Mouse (Mus musculus) retina, postnatal 1 day (tissue): ENCODE data around the gene Mthfsd.
"Not testable (repeated sequence)": the region's sequence is repeated elsewhere in the genome, so short reads cannot be mapped to it uniquely, and the experiment has no call there.

Experiments used
- DNase-seq: peaks from one replicate; pipeline ENCODE4 v3.0.0-alpha.2; 2012

Mthfsd gene

GRCm38 (mm10) chr8:121107668-121108656 is at the start of gene Mthfsd:
Gene Mthfsd, minus strand, starts transcription at chr8:121108392.
- DNase-seq, result peak; percentile 97

GRCm38 (mm10) chr8:121156990-121157491 is 48.8 kb upstream of the Mthfsd start:
- no peak for DNase-seq

GRCm38 (mm10) chr8:121152394-121152793 is 44.2 kb upstream of the Mthfsd start:
- DNase-seq, result no peak

GRCm38 (mm10) chr8:121148573-121149083 is 40.4 kb upstream of the Mthfsd start:
- DNase-seq, result no peak

- not testable (repeated sequence) for DNase-seq
Observed at GRCm38 (mm10) chr8:121145457-121146134, 37.4 kb upstream of the Mthfsd start.

- DNase-seq, result no peak
Observed at GRCm38 (mm10) chr8:121136856-121137255, 28.7 kb upstream of the Mthfsd start.

- no peak for DNase-seq
Observed at GRCm38 (mm10) chr8:121134512-121134911, 26.3 kb upstream of the Mthfsd start.

GRCm38 (mm10) chr8:121134102-121134501 is 25.9 kb upstream of the Mthfsd start:
- no peak for DNase-seq

- DNase-seq, result no peak
Observed at GRCm38 (mm10) chr8:121132961-121133513, 24.8 kb upstream of the Mthfsd start.

- peak; percentile 62 for DNase-seq
Observed at GRCm38 (mm10) chr8:121130522-121130921, 22.3 kb upstream of the Mthfsd start.

- DNase-seq, result no peak
Observed at GRCm38 (mm10) chr8:121129265-121129940, 21.2 kb upstream of the Mthfsd start.

- DNase-seq, result peak; percentile 61
Observed at GRCm38 (mm10) chr8:121128531-121129264, 20.5 kb upstream of the Mthfsd start.

GRCm38 (mm10) chr8:121127756-121128375 is 19.7 kb upstream of the Mthfsd start, which contains the start of gene Foxl1:
Gene Foxl1, plus strand, starts transcription at chr8:121127940.
- DNase-seq, result no peak

- no peak for DNase-seq
Observed at GRCm38 (mm10) chr8:121127291-121127701, 19.1 kb upstream of the Mthfsd start.

- no peak for DNase-seq
Observed at GRCm38 (mm10) chr8:121126694-121127093, 18.5 kb upstream of the Mthfsd start.

GRCm38 (mm10) chr8:121126191-121126590 is 18.0 kb upstream of the Mthfsd start:
- no peak for DNase-seq

GRCm38 (mm10) chr8:121125311-121125876 is 17.2 kb upstream of the Mthfsd start:
- DNase-seq, result peak; percentile 79

GRCm38 (mm10) chr8:121124547-121125239 is 16.5 kb upstream of the Mthfsd start:
- no peak for DNase-seq

GRCm38 (mm10) chr8:121123113-121123512 is 14.9 kb upstream of the Mthfsd start:
- DNase-seq, result no peak

- DNase-seq, result no peak
Observed at GRCm38 (mm10) chr8:121122368-121122767, 14.2 kb upstream of the Mthfsd start.
